Mouse (Mus musculus): ENCODE data around the gene Pum3.
A peak's percentile ranks its signal among the peaks of the same experiment; 100 is the strongest.

Pum3 gene

DNA sequence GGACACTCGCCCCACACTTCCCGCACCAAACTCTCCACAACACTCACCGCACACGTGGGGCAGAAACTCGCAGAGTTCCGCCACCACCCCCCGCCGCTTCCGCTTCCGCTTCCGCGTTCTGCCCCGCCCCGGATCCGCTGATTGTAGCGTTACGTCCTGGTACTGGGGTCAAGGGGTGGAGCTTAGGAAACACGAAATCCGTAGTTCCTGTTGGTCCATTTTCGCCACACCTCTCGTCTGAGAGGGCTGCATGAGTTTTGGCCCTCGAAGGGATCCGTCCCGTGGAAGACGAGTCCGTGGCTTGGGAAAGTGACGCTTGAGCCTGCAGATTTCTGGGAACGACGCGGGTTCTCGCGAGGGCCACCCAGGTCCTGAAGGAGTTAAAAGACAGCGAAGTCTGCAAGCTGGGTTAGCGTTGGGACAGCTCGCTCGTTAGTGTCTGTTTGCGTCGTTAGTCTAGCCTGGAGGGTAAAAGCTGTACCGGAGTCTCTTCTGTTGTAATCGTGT lies at the start of gene Pum3:
TSS of gene Pum3 (minus strand) at position 81 of the 507 bp plus-strand sequence.
- DNase-seq (ENCODE audit: low read depth, low spot score): peak; percentile 98

DNA sequence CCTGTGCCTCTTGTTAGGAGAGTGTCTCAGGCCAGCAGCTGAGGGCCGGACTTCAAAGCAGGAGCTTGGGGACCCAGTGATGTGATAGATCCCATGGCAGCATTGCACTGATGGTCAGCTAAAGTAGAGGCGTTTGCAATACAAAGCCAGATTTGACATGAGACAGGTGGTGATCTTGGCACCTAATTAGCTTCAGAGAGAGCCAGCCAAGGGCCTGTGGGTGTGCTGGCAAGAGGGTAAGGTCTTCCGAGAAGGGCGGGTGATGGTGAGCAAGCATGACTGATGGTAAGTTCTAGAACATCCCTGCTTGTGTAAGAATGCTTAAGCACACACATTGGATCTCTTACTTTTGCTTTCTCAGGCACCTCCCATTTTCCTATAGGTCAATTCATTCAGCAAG lies 37.1 kb upstream of the Pum3 start:
- DNase-seq (ENCODE audit: low read depth, low spot score): no peak

DNA sequence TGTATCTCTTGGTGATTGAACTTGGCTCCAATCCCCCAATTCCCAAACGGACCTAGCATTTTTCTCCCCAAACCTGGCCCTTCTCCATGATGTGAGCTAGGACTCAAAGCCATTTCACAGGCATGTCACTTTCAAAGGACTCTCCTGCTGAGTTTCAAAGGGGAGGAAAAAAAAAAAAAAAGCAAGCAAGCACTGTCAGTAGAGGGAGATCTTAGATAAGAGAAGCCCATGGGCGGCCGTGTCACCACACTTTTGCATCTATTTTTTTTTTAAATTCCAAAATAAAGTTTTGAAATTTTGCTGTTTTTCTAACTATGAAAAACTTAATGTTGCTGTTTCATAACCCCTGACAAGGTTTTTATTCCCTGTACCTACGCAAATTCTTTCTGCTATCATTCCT lies 33.0 kb upstream of the Pum3 start:
- DNase-seq (ENCODE audit: low read depth, low spot score): no peak

DNA sequence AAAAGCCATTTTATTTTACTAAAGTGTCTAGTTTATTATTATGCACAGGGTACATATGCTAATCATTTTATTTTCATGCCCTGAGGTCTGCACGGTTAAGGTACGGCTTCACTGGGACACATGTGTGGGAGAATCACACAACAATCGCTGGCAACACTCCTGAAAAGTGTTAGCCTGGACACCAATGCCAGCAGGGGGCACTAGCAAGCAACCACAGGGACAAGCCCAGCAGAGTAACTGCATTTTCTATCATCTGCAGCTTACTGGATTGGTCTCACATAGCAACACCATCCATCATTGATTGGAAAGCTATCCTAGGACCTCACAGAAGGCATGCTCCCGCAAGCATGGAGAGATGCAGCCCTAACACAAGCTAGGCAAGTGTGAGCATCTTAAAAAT lies 20.8 kb upstream of the Pum3 start:
- peak; percentile 16 for DNase-seq (ENCODE audit: low read depth, low spot score)

DNA sequence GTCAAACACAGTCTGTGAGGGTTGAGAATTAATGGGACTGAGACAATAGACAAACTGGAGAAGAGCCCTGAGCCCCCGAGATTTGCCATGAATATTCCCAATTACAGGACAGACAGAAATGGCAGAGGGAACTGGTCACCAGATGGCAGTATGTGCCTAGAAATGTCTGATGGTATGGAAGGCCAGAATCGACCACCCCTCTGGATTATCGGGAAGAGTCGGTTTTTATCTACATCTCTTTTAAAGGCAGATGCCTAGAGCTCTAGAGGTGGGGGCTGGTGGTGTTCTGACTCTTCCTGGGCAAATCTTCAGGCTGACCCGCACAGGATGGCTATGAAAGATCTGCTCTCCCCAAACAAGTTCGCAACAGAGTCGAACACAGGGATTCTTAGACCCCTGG lies 17.9 kb upstream of the Pum3 start:
- DNase-seq (ENCODE audit: low read depth, low spot score): no peak

DNA sequence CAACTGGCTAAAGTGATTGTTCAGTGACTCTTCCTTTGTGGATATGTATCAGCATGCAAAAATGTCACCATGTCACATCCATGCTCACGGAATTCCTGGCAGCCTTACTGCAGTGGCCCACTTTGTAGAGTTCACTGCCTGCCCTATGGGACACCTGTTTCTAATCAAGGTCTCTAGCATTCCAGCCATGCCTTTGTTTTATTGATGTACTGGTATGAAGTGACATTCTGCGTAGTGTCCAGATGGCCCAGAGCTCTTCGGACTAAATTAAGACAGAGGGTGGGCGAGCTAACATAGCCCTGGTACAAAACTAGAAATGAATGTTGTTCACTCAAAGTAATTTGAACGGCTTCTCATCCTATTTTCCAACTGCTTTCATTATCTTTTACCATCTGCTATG lies 11.5 kb upstream of the Pum3 start:
- DNase-seq (ENCODE audit: low read depth, low spot score): no peak

DNA sequence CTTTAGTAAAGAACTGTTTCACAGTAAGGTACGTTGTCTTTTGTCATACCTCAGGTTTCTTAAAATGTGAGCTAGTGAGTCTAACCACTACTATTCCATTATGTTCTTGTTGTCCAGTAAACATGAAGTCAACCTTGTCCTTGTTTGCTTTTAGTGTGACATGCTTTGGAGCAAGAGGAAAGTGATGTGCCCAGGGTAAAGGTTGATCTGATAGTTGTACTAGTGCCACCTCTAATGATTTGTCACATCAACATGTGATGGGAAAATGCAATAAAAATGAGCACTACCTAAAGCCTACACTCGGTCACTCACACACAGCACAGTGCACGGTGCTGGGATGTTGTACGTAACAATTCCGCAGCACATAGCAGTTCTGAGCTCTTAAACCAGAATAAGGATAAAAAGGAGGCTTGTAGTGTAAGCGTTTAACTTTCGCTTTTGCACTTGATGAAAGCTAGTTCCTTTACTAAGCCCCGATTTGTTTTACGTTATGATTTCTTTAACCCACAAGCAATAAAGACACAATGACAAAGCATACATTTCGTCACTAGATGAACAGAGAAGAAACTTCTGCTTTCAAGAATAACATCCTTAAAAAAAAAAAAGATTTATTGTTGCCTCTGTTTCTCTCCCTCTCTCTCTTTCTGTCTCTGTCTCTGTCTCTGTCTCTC lies 8.5 kb upstream of the Pum3 start:
- no peak for DNase-seq (ENCODE audit: low read depth, low spot score)

DNA sequence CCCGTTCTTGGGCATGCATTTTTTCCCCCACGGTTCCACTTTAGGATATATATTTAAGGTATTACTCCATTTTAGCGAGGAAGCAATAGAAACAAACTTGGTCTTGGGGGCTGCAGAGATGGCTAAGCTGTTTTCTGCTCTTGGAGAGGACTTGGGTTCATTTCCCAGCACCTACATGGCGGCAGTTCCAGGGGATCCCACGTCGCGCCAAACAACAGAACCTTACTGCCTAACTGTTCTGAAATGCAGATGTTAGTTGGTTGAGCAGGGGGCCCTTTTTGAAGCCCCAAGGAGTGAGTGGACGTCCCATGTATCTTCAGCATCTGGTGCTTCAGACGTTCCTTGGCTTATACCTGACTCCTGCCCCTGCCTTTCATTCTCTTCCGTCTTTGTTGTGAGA lies 781 bp upstream of the Pum3 start:
- no peak for DNase-seq (ENCODE audit: low read depth, low spot score)

DNA sequence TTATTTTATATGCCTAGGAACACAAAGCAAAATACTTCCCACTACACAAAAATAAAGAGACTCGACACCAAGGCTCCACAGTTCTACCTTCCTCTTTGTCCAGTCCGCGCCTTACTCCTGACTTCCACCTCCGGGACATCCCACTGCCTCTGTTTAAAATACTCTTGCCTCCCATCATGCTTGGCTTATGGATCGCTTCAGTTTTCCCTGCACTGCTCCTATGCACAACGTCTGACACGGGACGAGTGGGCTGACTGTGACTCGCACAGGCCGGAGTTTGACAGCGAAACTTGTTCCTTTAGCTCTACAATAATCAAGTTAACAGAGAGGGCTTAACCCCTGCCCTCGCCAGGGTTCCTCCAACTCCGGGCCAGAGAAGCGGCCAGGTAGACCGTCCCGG lies 344 bp downstream of the Pum3 start:
- DNase-seq (ENCODE audit: low read depth, low spot score): no peak

DNA sequence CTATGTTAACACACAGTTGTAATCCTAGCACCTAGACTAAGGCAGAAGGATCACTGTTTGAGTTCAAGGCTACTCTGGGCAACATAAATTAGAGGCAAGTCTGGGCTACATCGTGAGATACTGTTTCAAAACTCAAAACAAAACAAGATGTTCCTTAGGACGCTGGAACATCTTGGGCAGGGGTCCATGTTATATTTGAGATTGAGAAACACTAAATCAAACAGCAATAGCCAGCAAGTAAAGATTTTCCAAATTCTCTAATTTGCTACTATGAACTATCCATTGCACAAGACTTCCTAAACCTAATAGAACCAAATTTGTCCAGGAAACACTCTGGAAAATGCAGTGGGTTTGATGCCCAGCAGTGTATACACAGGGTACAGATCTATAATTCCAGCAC lies 1.8 kb downstream of the Pum3 start:
- DNase-seq (ENCODE audit: low read depth, low spot score): no peak

DNA sequence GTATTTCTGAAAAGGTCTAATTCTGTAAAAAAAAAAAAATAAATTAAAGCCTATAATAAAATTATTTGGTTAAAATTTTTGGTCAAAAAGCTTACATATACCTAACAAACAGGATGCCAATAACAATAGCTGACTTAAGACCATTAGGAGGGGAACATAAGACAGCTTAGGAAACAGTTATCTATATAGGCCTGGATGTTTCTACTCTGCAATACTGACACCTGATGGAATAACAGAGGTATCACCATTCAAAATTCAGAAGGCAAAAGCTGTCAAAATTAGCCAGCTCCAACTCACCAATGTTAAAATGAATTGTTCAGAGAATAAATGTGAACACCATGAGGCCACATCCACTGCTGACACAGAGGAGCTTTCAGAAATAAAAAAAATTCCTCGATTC lies 3.2 kb downstream of the Pum3 start:
- no peak for DNase-seq (ENCODE audit: low read depth, low spot score)

DNA sequence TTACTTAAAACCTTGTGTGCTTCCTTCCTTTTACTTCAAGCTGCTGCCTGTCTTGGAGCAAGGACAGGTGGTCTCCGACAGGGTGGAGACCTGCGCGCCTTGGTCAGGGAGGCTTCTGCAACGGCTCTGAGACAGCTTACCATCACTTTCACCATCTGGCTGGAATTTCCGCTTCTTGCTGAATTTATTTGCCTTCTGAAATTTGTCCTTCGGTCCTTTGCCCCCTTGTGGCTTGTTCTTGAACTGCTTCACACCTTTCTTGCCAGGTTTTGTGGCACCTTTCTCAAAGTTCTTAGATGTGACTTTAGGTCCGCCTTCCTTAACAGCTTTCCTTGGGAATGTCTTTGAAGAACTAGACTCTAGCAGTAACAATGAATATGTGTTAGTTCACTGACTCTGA lies 4.0 kb downstream of the Pum3 start:
- no peak for DNase-seq (ENCODE audit: low read depth, low spot score)

DNA sequence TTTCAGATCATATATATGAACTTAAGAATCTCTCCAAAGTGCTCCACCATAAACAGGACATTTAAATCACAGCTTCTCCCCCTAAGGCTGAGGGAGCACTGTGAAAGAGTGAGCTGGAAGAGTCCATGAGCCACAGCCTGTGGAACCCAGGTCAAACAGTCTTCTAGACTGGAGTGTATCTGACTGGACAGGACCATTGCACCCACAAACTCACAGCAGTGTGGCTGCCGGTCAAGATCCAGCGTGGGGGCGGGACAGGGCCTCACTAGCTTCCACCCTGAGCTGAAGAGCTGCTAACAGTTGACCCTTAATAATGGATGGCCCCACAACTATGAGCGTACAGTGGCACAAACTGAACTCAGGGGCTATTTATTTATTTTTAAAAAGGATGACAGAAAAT lies 12.2 kb downstream of the Pum3 start:
- DNase-seq (ENCODE audit: low read depth, low spot score): no peak

DNA sequence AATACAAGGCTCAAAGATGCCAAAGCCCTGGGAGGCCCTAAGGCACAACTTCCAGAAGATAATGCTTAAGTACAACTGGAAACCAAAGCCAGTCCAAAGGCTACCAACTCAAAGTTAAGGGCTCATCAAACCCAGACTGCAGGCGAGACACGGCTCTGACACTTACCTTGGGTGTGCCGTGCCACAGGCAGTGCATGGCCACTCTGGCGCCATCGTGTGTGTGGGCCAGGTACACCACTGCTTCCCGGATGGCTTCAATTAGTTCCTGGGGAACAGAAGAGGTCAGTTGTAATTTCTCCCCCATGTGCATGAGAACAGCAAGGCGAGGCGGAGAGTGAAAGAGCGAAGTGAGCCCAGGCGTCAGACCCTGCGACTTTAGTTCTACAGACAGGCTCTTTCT lies 13.1 kb downstream of the Pum3 start:
- peak; percentile 34 for DNase-seq (ENCODE audit: low read depth, low spot score)

DNA sequence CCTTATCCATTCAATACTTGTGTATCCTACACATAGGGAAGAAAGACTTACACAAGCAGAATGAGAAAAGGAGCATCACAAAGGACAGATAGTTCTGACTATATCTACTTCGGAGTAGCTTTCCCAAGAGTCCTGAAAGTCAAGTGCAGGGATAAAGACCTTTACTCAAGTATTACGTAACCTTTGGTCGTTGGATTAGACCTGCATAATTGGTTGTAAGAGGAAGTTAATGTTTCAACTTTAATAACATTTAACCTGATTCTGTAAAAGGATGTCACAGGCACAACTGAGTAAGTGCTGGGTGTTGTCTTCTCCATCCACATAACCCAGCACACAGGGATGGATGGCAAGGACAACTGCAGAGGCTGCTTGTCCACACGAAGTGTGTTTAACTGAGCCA lies 18.3 kb downstream of the Pum3 start:
- DNase-seq (ENCODE audit: low read depth, low spot score): no peak

DNA sequence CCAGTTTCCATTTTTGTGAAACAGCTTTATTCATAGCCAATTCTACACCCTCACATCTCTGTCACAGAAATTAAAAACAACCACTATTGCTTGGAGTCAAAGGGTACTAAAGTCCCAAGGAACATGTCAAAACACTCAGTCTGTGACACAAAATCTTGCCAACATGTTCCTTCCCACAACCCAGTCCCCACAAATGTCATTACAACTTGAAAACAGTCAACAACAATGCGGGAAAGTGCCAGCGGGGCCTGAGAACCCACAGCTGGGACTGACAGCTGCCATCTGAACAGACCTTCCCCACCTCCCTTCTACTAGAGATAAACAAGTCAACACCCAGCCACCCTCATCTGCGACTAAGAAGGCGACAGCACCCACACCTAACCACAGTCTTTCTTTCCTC lies 18.9 kb downstream of the Pum3 start:
- DNase-seq (ENCODE audit: low read depth, low spot score): no peak

DNA sequence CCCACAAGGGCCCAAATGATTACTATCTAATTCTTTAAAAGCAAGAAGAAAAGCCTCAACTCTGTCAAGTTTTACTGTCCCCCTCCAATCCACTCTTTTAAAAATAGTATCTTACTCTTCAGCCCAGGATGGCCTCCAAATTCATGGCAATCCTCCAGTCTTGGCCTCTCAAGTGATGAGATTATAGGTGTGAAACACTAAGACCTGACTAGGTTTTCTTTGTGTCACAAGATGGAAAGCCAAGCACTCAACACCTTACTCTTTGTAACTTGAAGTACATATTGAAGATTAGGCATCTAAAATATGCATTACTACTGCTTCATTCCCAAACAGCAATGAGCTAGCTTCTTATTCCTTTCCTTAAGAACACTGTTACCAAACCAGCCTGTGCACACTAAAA lies 19.8 kb downstream of the Pum3 start:
- no peak for DNase-seq (ENCODE audit: low read depth, low spot score)

DNA sequence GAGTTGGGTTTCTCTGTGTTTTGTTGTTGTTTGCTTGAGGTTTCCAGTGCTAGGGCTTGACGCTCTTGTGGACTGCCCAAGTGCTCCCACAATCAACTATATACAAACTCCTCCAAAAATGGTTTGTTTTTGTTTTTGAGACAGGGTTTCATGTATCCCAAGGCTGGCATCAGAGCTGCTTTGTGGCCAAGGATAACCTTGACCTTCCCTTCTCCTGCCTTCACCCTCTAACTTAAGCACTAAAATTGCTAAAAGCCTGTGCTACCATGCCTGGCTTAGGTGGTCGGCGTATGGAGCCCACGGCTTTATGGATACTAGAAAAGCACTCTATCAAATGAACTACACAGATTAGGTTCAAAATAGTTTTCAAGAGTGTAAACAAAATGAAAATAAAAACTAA lies 20.4 kb downstream of the Pum3 start:
- DNase-seq (ENCODE audit: low read depth, low spot score): no peak

DNA sequence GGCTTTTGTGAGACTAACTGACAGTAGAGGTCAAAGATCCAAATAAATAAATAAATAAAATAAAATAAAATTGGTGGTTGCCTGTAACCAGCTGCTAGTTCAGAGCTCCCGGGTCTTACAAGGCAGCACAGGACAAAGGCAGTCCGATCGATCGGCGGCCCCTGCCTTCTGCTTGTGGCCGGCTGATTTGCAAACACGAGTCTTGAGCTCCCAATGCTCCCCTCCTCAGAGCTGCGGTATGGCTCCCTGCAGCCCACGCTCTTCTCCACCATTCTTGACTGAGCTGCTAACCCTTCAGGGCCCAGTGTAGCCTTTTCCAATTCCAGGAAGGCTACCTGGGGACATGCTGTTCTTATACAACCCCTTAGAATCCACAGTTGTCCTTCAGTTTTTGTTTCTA lies 31.8 kb downstream of the Pum3 start:
- no peak for DNase-seq (ENCODE audit: low read depth, low spot score)

DNA sequence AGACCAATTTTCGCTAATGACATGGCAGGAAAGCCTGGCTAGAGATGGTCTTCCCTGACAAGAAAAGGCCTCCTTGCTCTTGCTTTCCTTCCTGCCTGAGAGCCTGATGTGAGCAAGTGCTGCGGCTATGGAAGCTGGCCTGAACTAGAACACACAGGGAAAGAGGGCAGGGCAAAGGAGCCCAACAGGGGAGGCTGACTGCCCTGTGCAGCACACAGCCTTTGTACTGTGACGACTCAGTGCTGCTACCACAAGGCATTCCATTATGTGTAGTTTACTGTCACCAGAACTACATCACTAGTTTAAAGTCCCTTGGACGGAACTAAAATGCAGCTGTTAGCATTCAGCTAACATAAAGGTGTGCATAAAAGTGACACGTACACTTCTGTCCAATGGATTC lies 32.4 kb downstream of the Pum3 start:
- no peak for DNase-seq (ENCODE audit: low read depth, low spot score)

DNA sequence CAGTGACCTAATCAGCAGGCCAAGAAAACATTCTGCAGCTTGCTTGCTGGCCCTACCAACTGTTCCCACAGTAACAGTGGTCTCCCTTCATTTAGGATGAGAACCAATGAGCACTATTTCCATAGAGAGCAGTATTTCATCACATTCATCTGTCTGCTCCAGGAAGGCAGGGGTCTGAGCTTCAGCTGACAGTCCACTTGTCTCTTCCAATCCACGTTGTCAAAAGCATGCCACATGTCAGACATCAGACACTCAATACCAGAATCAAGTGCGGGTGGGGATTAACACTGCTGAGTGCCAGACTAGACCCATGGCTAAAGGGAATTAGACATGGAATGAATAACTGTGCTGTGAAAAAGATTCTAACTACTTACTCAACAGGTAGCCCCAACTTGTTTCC lies 32.9 kb downstream of the Pum3 start:
- no peak for DNase-seq (ENCODE audit: low read depth, low spot score)

DNA sequence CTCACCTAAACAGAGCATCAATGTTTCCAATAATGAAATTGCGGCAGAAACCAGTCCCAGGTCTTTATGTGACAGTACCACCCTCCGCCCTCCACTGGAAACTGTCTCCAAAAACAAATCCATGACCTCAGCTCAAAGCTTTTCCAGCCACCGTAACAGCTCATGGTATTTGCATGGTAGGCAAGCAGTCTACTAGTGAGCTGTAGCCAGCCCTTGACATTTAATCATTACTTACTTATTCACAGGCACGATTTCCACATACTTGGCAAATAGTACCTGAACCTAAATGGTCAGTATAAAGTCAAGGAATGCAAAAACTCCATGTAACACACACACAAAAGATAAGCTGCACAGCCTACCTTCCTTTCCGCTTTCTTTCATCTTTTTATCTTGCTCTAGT lies 33.7 kb downstream of the Pum3 start:
- no peak for DNase-seq (ENCODE audit: low read depth, low spot score)

DNA sequence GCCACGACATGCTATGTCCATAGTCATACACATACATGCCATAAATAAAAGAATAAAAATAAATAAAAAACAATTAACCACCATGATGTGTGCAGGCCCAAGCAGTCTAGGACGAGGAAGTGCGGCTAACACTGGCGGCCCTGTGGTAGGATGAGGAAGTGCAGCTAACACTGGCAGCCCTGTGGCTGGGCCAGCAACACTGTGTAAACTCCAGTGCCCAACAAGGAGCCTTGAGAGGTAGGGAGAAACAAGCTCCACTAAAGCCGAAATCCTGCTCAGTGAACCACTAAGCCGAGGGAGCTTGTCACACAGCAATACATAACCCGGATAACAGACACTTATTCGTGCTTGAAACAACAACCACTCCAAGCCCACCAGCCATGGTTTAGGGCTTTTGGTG lies 34.1 kb downstream of the Pum3 start:
- DNase-seq (ENCODE audit: low read depth, low spot score): no peak

DNA sequence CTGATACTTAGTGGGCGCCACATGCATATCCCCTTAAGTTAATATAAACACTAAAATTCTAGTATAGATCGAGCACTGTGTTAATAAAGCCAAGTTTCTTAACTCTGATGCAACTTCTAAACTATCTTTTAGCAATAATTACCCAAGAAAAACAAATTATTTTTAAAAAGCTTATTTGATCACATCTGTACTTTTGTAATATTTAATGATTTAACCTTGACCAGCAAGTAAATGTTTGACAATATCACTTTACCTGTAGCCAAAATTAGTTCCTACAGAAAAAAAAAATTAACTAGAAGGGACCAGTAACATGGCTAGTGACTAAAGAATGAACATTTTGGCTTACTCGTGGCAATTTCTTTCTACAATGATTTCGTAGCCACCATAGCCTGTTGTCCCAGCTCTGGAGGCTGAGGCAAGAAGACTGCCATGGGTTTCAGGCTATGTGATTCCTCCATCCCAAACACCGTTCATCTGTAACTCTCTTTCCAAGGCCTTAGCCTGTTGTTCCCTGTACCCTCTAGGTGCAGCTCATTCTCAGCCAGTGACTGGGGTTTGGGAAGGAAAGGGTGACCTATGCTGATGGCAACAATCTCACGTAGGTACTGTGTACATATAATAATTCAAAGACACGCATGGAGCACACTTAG lies 35.2 kb downstream of the Pum3 start:
- DNase-seq (ENCODE audit: low read depth, low spot score): no peak
